Mouse (Mus musculus) thymus, postnatal 10 days (tissue): ENCODE results near the gene Nuak2.
"Not testable (repeated sequence)": the region's sequence is repeated elsewhere in the genome, so short reads cannot be mapped to it uniquely, and the experiment has no call there.

ENCODE experiments used
- DNase-seq, 2 experiments: peaks; one replicate each; pipeline ENCODE4 v3.0.0; 2021; ENCODE audit warnings: low spot score in 2 of 2

The Nuak2 gene

GRCm38 (mm10) chr1:132315889-132316624, at the start of gene Nuak2:
Gene Nuak2, plus strand, starts transcription at chr1:132316126.
- peak; percentile 71 to 72 for DNase-seq

DNA sequence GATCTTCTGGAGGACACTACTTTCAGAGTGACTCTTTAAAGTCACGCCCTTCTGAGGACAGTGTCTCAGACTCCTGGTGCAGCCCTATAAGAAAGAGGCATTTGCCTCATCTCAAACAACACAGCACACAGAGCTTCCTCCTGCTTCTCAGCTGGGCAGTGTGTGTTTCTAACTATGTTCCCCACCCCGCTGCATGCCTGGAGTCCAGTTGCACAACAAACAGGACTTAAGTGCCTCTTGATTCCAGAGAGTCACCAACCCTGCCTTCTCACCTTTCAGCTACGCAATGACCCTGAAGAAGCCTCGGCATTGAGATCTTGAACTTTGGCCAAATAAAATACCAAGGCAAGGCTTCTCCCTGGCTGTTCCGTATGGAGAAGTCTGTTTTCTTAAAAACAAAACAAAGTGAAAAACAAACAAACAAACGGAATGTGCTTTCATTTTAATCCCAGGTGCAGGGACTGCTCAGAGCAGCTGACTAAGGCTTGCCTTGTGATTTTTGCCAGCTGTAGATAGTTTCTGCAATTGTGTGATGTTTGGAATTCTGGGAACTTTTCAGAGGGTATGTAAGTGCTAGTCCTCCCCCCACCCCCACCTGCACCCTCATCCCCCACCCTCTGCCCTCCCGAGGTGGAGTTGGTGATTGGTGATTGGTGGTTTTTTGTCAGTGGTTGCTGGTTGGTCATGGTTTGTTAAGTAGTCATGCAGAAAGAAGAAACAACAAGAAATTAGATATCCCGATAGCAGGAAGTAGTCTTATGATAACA, 49.0 kb upstream of the Nuak2 start:
- DNase-seq, result no peak

DNA sequence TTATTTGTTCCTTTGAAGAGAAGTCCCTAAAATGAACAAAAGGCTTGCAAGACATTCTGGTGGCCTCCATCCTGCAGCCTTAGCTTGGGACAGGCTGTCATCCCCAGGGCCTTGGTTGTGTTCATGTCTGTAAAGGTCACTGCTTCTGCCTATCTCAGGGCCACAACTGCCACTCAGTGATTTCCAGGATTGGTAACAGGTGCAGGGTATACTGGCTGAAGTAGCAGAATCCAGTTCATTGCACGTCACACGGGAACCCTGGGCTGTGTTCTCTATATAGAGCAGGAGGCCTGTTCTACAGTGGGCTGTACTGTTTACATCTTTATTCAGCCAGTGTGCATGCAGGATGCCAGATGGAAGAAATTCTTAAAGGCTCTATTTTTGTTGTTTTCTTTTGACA, 48.0 kb upstream of the Nuak2 start:
- no peak for DNase-seq

- no peak for DNase-seq
Measured at GRCm38 (mm10) chr1:132268418-132269060, 47.4 kb upstream of the Nuak2 start.

DNA sequence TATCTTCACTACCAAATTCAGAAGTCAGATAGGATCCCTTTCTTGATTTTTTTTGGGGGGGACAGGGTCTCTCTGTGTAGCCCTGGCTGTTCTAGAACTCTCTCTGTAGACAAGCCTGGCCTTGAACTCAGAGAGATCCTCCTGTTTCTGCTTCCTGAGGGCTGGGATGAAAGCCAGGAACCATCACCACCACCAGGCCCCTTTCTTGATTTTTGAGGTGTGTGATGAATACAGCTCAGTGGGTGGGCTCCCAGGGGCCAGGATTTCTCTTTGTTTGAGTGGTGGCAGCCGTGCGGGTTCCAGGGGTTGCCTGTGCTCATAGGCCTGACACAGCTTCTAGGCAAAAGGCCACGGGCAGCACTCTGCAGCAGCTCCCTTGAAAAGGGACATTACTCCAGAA, 44.7 kb upstream of the Nuak2 start:
- DNase-seq, result no peak

- no peak for DNase-seq
Measured at GRCm38 (mm10) chr1:132276694-132277093, 39.2 kb upstream of the Nuak2 start.

DNA sequence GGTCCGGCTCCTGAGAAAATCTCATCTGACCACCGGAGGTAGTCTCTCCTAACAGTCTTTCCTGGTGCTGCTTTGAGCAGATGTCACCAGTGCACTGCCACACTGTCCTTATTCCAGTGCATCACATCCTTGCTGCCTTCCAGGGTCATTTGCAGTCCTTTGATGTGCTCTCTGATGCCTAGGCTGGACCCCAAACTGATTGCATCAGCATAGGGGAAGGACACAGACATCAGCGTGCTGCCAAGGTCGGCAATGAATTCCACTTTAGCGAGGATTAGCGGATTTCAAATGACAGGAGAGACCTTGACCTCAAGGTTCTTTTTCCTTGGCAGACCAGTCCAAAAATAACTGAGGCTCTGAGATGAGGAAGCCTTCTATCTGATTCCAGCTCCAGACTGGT, 38.8 kb upstream of the Nuak2 start:
- DNase-seq, result no peak

GRCm38 (mm10) chr1:132280636-132281035, 35.3 kb upstream of the Nuak2 start:
- DNase-seq, result not testable (repeated sequence)

- no peak for DNase-seq
Measured at GRCm38 (mm10) chr1:132281523-132282176, 34.3 kb upstream of the Nuak2 start.

DNA sequence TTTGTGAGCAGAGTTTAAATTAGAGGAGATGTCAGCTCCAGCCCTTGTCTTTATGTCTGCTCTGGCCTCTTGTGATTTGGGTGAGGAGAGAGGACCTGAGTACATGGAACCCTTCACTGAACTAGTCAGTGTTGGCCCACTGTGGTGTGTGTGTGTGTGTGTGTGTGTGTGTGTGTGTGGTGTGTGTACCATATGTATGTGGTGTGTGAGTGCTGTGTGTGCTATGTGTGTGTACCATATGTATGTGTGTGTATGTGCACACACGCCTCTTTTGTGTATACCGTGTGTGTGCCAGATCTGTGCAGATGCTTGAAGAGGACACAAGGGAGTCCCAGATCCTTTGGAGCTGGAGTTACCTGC, 33.8 kb upstream of the Nuak2 start:
- no peak for DNase-seq

DNA sequence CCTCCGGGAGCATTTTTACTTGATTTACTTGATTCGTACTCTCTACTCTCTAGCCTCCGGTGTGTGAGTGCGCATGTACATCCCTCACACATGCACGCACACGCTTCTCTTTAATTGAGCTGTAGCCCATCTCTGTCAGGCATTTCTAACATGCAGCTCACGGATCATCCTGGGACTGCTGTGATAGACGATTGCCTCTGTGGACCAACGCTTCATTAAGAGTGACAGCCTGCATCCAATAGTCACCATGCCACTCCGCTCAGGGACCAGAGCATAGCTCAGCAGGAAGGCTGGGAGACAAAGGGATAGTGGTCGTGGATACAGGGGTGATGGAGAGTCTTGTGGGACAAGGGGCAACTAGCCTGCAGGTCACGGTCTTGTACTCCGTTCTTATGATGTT, 32.9 kb upstream of the Nuak2 start:
- DNase-seq, result no peak

- DNase-seq, result no peak
Measured at GRCm38 (mm10) chr1:132286735-132287134, 29.2 kb upstream of the Nuak2 start.

DNA sequence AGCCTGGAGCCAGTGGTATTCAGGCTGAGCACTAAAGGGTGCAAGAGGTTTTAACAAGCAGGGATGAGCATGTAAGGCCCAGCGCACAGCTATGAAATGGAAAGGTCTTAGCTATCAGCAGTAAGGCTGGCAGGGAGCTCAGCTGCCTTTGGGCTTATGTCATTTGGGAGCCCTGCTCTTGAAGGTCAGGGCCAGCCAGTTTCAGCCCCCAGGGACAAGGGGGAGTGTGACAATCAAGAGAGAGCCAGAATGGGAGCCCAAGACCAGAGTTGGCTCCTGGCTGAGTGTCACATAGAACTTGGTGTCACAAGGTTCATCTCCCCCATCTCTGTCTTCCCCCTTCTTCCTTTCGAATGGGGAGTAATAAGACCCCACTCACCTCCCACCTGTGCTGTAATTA, 28.5 kb upstream of the Nuak2 start:
- no peak for DNase-seq

DNA sequence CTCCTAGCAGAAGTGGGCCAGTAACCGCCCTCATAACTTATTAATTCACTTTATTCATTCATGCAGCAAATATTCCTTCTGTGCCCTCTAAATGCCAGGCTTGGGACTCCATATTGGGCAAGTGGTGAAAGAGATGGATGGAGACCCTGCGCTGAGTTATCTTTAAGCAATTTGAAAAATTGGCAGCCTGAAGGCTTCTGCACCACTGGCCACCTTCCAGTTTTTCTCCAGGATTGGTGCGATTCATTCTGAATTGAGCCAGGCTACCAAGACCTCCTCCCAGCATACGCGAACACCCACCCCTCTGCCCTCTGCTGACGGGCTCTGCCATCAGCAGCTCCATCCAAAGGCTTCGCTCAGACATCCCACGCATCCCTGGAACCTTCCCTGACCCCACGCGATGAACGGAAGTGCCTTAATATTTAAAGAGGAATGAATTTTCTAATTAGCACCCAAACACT, 27.9 kb upstream of the Nuak2 start:
- no peak for DNase-seq

- DNase-seq, result no peak
Measured at GRCm38 (mm10) chr1:132289965-132290364, 26.0 kb upstream of the Nuak2 start.

- DNase-seq, result no peak
Measured at GRCm38 (mm10) chr1:132290921-132291675, 24.8 kb upstream of the Nuak2 start.

GRCm38 (mm10) chr1:132291706-132292105, 24.2 kb upstream of the Nuak2 start:
- DNase-seq, result no peak

DNA sequence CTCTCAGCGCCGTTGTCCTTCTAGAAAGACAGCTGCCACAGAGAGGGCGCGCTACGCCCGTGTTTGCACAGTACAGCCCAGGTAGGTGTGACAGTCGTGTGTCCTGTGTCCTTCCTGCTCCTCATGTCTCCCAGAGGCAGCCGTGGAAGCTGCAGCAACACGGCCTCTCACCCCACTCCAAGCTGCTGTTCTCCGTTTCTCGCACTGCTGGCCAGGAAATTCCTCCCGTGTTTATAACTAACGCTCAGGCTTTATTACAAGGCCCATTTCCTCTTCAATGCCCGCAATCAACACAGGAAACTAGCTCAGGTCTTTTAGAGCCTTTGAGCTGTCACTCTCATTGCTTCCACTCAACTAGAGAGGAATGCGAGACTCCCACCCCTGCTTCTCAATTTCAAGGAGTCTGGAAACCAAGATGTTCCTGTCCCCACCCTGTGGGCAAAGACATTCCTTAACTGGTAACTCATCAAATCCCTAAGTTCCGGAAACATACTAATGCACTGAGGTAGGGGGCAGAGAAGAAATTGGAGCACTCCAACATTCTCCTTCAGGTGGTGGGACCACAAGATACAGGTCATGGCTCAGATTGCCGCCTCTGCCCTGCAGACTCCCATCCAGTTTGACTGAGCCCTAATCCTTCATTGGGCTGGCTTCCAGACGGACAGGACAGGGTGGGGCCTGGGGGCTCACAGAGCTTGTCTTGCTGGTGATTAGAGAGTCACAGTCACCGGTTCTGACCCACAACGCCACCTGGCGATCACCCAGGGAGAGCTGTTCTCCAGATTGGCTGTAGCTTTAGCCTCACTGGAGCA, 23.4 kb upstream of the Nuak2 start:
- no peak for DNase-seq

- DNase-seq, result no peak
Measured at GRCm38 (mm10) chr1:132295506-132295905, 20.4 kb upstream of the Nuak2 start.

- DNase-seq, result no peak
Measured at GRCm38 (mm10) chr1:132296051-132296450, 19.9 kb upstream of the Nuak2 start.

- peak in 1 of 2 experiments; percentile 7 for DNase-seq
Measured at GRCm38 (mm10) chr1:132298425-132298800, 17.5 kb upstream of the Nuak2 start, which contains the start of gene Klhdc8a. Gene Klhdc8a, plus strand, starts transcription at chr1:132298626.
